Mouse (Mus musculus): ENCODE data around the gene Zswim3.
A peak's percentile ranks its signal among the peaks of the same experiment; 100 is the strongest.
"Not testable (repeated sequence)": the region's sequence is repeated elsewhere in the genome, so short reads cannot be mapped to it uniquely, and the experiment has no call there.

The Zswim3 gene

DNA sequence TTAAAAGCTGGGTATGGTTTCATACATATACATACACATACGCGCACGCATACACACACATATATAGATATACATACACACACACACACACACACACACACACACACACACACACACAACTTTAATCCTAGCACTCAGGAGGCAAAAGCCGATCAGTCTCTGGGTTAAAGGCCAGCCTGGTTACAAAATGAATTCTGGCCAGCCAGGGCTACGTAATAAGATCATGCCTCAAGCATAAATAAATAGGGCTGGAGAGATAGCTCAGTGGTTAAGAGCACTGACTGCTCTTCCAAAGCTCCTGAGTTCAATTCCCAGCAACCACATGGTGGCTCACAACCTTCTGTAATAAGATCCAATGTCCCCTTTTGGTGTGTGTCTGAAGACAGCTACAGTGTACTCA, 50.7 kb downstream of the Zswim3 start:
- not testable (repeated sequence) for DNase-seq (ENCODE audit: low spot score in 2 of 2)

DNA sequence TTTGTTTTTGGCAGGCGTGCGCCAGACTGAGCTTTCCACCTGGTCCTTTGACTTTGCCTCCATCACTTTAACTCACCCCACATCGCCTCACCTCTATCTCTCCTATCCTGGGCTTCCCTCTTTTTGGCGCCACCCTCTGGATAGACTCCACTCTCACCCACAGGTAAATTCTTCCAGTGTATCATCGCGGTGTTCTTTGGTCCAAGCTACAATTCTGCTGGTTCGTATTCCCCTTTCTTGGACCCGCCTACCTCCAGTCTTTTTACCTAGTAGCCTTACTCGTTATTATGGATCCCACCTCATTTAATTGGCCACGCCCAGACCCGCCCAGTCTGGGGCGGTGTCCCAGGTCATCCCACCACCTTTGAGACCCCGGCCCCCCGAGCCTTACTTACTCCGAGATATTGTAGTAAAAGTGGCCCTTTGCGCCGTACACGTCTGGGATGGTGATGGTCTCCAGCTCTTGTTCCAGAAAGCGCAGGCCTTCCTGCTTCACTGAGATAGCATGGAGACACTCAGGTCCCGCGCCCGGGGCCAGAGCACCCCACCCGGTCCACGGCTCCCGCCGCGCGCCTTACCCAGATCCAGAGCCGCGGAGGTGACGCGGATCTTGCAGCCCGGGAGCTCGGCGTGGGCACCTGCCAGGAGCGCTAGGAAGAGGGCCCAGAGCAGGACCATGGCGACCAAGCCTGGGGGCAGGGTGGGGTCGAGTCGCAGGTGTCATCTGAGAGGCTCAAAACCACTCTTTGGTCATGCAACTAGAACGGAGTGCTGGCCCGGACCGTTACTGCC, 51.6 kb downstream of the Zswim3 start:
- DNase-seq (ENCODE audit: low spot score in 2 of 2), result peak in 1 of 2 experiments; percentile 40

DNA sequence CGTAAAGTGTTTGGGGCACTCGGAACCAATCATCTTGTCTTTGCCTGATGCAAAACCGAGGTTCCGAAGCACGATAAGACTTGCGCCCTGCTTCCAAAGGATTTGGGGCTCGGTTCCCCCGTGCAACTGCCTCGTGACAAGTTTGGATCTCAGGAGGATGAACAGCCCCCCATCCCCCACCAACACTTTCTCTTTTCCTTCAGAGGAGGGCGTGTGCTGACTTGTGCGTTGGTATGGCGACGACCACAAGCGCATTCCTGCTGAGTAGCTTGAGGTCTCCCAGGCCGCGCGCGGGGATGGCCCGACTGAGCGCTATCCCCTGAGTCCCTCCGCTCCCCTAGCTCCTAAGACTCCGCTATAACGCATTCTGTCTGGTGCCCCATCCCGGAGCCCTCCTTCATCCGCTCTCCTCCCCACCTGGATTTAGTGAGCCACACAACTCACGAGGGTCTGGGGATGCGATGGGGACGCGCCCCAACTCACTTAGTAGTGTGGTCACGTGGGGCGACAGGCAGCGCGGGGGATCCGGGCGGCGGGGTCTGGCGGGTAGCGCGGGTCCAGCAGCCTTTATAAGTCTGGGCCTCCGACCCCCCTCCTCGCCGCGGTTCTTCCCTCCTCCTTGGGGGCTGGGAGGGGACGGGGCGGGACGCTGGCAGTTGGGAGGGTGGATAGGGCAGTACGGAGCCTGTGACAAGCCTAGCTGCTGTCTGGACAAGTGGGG, 52.4 kb downstream of the Zswim3 start, which contains the start of gene Pltp:
Pltp (minus strand) TSS at position 611 of the 721 bp plus-strand sequence.
- DNase-seq (ENCODE audit: low spot score in 2 of 2), result peak; percentile 72 to 81

DNA sequence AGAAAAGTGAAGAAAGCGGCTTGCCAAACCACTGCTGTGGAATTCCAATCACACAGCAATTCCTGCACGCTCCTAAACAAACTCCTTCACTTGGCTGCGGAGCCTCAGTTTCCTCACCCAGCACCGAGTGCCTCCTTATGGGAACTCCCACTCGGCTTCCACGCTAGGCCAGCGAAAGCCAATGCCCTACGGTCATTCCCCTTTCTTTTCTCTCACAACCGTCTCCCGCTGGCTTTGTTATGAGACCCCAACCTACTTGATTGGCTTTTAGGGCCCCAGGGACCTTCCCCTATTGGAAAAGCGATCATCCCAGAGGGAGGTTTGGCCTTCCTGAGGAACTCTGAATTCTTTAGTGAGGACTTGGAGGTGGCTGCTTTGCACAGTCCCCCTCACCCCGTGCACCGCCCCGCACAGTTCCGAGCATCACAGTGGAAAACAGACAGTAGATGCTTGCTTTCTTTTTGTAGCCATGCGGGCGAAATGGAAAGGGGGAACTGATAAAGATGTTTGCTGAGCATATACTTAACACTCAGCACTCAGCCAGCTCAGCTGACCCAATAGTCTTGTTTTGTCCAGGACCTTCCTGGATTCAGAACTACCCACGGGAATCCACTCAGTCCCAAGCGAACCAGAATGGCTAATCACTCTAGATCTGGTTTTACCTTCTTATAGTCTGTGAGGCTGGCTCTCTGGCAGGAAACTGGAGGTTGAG, 53.1 kb downstream of the Zswim3 start:
- no peak for DNase-seq (ENCODE audit: low spot score in 2 of 2)

DNA sequence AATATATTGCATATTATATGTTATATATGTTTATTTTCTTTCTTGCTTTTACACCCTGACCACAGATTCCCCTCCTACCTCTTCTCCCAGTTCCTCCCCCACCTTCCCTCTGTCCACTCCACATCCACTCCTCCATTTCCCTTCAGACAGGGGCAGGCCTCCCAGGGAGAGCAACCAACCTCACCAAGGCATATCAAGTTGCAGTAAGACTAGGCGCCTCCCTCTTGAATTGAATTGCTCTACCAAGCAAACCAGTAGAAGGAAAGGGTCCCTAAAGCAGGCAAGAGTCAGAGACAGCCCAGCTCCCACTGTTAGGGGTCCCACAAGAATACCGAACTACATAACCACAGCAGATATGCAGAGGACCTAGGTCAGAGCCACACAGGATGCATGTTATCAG, 54.3 kb downstream of the Zswim3 start:
- DNase-seq (ENCODE audit: low spot score in 2 of 2), result no peak

DNA sequence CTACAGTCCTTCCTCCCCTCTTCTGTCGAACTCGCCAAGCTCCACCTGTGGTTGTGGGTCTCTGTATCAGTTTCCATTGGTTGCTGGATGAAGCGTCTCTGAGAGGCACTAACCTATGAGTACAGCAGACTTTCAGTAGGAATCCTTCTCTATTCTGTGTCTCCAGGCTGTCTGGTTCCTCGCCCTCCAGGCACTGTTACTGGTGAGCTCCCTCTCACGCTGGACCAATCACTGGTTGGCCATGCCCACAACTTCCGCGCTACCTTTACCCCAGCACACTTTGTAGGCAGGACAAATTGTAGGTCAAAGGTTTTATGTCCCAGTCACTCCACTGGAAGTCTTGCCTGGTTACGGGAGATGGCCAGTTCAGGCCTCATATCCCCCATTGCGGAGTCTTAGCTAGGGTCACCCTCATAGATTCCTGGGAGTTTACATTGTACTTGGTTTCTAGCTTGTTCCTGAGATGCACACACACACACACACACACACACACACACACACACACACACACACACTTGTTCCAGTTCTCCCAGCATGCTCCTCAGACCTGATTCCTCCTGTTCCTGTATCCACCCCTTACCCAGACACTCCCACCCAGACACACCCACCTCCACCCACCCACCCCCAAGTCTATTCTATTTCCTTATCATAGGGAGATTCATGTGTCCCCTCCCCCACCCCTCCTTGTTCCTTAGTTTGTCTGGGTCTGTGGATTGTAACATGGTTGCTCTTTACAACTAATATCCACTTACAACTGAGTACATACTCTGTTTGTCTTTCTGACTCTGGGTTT, 54.9 kb downstream of the Zswim3 start:
- no peak for DNase-seq (ENCODE audit: low spot score in 2 of 2)

DNA sequence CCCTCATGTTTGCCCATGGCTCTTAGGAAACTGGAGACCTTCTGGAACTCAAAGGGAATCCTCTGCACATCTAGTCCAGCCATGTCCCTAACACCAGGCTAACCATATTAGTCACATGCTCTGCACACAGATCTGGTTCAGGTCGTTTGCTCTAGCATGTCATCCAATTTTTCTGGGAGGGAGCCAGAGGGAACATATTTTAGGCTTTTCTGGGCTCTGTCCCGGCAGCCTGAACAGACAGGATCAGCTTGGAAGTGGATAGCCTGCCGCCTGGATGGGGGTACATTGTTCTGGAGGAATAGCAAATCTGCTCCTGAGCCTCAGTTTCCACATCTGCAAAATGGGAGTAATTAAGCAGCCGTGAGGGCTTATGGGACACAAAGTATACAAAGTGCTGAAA, 56.2 kb downstream of the Zswim3 start:
- DNase-seq (ENCODE audit: low spot score in 2 of 2), result no peak

DNA sequence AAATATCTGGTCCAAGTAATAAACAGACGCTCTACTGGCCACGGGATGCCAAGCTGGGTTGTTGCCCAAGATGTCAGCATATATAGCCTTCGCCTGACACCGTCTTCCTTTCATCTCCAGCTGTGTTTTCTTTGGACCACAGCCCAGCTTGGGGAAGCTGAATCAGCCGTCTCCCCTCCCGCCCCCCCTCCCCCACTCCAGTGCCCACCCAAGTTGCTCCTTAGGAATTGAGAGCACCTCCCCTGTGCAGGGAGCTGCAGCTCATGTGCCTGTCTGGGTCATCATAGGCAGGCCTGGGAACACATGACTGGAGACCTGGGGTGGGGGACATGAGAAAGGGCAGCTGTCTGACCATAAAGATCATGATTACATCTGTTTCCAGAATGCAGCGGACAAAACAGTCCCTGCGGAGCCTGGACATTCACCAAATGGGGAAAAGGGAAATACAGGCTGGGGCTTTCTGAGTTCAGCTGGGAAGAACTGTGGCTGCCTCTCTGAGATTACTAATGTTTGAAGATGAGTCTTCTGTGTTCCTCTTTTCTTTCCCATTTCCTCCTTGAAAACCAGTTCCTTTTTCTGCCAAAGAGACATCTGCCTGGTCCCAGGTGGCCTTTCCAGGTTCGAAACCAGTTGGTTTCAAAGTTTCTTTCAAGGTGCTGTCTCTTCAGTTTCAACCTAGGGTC, 57.4 kb downstream of the Zswim3 start:
- peak; percentile 65 to 76 for DNase-seq (ENCODE audit: low spot score in 2 of 2)

DNA sequence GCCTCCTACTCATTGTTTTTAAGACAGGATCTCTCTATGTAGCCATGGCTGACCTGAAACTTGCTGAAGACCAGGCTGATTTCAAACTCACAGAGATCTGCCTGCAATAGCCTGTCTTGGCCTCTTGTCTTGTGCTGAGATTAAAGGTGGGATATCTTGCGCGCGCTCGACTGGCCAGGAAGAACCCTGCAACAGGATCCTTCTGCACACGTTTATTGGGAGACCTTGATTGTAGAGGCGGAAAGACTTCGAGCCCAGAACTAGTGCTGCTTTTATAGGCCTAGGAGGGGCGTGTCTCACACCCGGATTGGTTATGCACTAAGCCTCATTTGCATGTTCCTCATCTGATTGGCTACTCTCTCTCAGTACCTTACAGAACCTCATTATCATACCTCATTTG, 58.5 kb downstream of the Zswim3 start:
- not testable (repeated sequence) for DNase-seq (ENCODE audit: low spot score in 2 of 2)

DNA sequence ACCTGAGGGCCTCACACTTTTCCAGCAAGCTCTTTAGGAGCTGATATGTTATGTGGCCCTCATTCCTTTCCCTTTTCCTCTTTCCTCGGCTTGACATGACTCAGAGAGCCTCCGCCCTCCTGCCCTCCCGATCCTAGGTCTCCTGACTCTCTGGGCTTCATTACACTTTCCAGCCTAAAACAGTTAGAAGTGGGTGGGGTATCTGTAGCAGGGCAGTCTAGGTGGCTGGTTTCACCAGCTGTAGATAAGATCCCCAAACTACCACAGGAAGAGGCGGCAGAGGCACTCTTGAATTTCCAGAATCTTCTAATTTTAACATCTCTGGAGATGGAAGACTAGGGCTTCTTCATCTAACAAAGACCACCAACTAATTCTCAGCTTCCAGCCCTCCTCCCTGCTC, 59.7 kb downstream of the Zswim3 start:
- DNase-seq (ENCODE audit: low spot score in 2 of 2), result no peak

DNA sequence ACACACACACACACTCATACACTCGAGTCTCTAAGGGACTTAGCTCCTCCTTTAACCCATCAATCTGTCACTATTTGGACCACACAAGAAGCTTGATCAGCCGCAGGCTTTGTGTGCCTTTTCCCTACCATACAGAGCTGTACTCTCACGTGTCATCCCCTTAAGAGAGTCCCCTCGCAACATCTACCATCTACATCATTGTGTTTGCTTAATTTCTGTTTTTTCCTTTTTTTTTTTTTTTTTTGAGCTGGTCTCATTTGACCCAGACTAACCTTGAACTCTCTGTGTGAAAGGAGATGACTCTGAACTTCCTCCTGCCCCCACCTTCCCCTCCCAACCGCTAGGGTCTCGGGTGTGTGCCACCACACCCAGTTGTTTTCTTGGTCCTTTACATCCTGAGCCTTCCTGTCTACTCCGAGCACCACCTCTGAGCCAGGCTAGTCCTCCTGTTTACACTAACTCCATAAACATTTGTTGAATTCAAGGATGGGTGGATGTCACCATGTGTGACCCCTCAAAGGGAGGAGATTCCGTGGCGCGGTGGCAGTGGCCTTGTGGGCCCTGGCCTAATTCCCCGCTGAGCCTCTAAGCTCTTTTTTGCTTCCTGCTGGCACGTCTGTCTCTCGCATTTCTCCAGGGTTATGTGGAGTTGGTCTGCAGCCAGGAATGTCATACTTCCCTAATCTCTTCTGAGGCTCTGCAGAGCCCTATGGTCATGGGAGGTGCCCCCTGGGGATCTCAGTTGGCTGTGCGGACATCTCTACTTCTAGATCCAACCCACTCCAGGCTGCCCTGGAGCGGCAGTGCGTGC, 62.0 kb downstream of the Zswim3 start:
- peak; percentile 90 to 92 for DNase-seq (ENCODE audit: low spot score in 2 of 2)

DNA sequence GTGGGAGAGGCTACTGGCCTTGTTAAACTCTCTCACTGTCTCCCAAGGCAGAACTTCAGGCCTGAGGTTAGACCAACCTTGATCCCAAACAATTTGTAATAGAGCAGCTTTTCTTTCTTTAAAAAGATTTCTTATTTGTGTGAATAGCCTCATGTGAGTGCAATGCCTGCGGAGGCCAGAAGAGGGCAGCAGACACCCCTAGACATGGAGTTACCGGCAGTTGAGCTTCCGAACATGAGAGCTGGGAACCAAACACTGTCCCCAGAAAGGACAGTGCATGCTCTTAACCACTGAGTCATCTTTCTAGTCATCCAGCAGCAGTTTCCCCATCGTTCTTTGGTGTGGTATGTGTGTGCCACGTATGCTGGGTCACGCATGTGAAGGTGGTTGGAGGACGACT, 62.7 kb downstream of the Zswim3 start:
- no peak for DNase-seq (ENCODE audit: low spot score in 2 of 2)

DNA sequence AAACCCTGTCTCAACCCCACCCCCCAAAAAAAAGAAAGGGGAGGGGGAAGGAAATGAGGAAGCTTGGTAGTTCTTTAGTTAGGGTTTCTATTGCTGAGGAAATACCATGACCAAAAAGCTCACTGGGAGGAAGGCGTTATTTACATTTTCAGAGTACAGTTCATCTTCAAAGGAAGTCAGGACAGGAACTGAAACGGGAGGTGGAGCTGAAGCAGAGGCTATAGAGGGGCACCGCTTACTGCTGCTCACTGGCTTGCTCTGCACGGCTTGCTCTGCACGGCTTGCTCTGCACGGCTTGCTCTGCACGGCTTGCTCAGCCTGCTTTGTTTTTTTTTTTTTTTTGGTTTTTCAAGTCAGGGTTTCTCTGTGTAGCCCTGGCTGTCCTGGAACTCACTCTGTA, 63.6 kb downstream of the Zswim3 start:
- DNase-seq (ENCODE audit: low spot score in 2 of 2), result no peak
